Mouse (Mus musculus) gastrocnemius, postnatal 4 days (tissue): ENCODE data around the gene Mrpl2. TPM values are rescaled to one million over a fixed set of nuclear protein-coding genes. Genes with fewer than 3 reads are reported as not detected.

Experiments used
- total RNA-seq, 2 experiments: library from RNA; stranded (reverse); gene quantifications; 2 replicates each; pipeline ENCODE4 v1.2.3; 2021

Mrpl2 gene
- total RNA-seq, 2 experiments from 2014 or later = 104 to 107 TPM

Other genes starting within 250 kb of the Mrpl2 start
- 1 to 10 TPM; 3.7 to 4.8 TPM for gene Crip3, start 217.3 kb upstream of the Mrpl2 start, total RNA-seq
- gene Slc22a7, start 207.8 kb upstream of the Mrpl2 start, total RNA-seq = under 1 TPM in 1 of 2 experiments, not detected in 1; 0.21 TPM
- 1 to 10 TPM in 1 of 2 experiments, under 1 TPM in 1; 0.60 to 1.2 TPM for gene Ttbk1, start 158.6 kb upstream of the Mrpl2 start, total RNA-seq
- gene Dnph1, start 149.5 kb upstream of the Mrpl2 start, total RNA-seq = 1 to 10 TPM; 3.6 to 5.2 TPM
- gene Cul9, start 99.8 kb upstream of the Mrpl2 start, total RNA-seq = 10 to 100 TPM; 13.5 to 15.0 TPM
- gene Srf, start 90.1 kb upstream of the Mrpl2 start, total RNA-seq = 10 to 100 TPM; 81.5 to 84.4 TPM
- gene Ptk7, start 16.7 kb upstream of the Mrpl2 start, total RNA-seq = 10 to 100 TPM; 46.2 to 50.0 TPM
- 10 to 100 TPM; 21.6 to 24.1 TPM for gene Klc4, start 207 bp upstream of the Mrpl2 start, total RNA-seq
- 100 to 1,000 TPM; 100 to 101 TPM for gene Cul7, start 4.1 kb downstream of the Mrpl2 start, total RNA-seq
- 10 to 100 TPM; 17.9 to 21.6 TPM for gene Rrp36, start 28.1 kb downstream of the Mrpl2 start, total RNA-seq
- 10 to 100 TPM; 72.3 to 75.8 TPM for gene Mea1, start 32.6 kb downstream of the Mrpl2 start, total RNA-seq
- gene Klhdc3, start 34.7 kb downstream of the Mrpl2 start, total RNA-seq = 100 to 1,000 TPM; 191 to 192 TPM
- 10 to 100 TPM; 55.4 to 58.1 TPM for gene Ppp2r5d, start 58.9 kb downstream of the Mrpl2 start, total RNA-seq
- gene Pex6, start 65.2 kb downstream of the Mrpl2 start, total RNA-seq = 10 to 100 TPM; 17.6 to 19.6 TPM
- under 1 TPM; 0.44 to 0.52 TPM for gene Gnmt, start 82.9 kb downstream of the Mrpl2 start, total RNA-seq
- gene Cnpy3, start 106.0 kb downstream of the Mrpl2 start, total RNA-seq = 10 to 100 TPM; 26.4 to 27.8 TPM
- gene Ptcra, start 117.5 kb downstream of the Mrpl2 start, total RNA-seq = not detected
- gene 2310039H08Rik, start 126.4 kb downstream of the Mrpl2 start, total RNA-seq = 10 to 100 TPM; 34.7 to 43.2 TPM
- gene Rpl7l1, start 136.4 kb downstream of the Mrpl2 start, total RNA-seq = 10 to 100 TPM; 71.1 to 76.2 TPM
- 10 to 100 TPM; 17.0 to 17.6 TPM for gene Bicral, start 212.3 kb downstream of the Mrpl2 start, total RNA-seq
- gene Tbcc, start 244.5 kb downstream of the Mrpl2 start, total RNA-seq = 10 to 100 TPM; 24.7 to 27.0 TPM